Mouse (Mus musculus) ES-E14 (cell line): ENCODE measurements around the gene Iqcf5.

Experiments
- CHD2 ChIP-seq: IDR thresholded peaks from 2 replicates; pipeline ENCODE4 v1.6.1; 2014; ENCODE audit warnings: mild to moderate bottlenecking, low read depth, low read length, inconsistent platforms
- ZC3H11A ChIP-seq: IDR thresholded peaks from 2 replicates; pipeline ENCODE4 v1.6.1; 2012; ENCODE audit warnings: low read depth, mild to moderate bottlenecking, inconsistent platforms, low read length, borderline replicate concordance

- TF ChIP-seq ZC3H11A (no peak), CHD2 (no peak)
These were observed 33.8 kb upstream of the Iqcf5 start for GRCm38 (mm10) chr9:106480541-106480940.
